Mouse (Mus musculus) heart, embryonic 14.5 days (tissue): ENCODE measurements around the gene Inhbe. TPM values are rescaled to one million over a fixed set of nuclear protein-coding genes. Genes with fewer than 3 reads are reported as not detected.
"Not testable (repeated sequence)": the region's sequence is repeated elsewhere in the genome, so short reads cannot be mapped to it uniquely, and the experiment has no call there.

Experiments
- ATAC-seq: fragments of 200-750 bp; cut with Nextera tagmentation; 2 replicates; pipeline ENCODE4 v1.8.0; 2017; ENCODE audit warnings: low read depth, moderate TSS enrichment; ENCODE audit not compliant: insufficient number of reproducible peaks, insufficient read depth, low FRiP score
- H3K27ac ChIP-seq, 2 experiments: fragments of 200-500 bp in 1 of 2; fragments of 300-500 bp in 1 of 2; sonication (generic) in 1 of 2; replicated peaks in 1 of 2; 2 replicates each; pipeline ENCODE4 v1.5.1; 2012 to 2014; ENCODE audit warnings: low read depth in 2 of 2, low read length in 2 of 2, control low read depth in 1 of 2, mild to moderate bottlenecking in 1 of 2, mixed read lengths in 1 of 2; ENCODE audit not compliant: control insufficient read depth in 1 of 2, insufficient read depth in 1 of 2
- H3K27me3 ChIP-seq: fragments of 300-500 bp; sonication (generic); 2 replicates; pipeline ENCODE4 v1.6.1; 2014; ENCODE audit warnings: mild to moderate bottlenecking, low read length, control low read depth; ENCODE audit not compliant: control insufficient read depth, insufficient read depth
- H3K36me3 ChIP-seq: fragments of 300-500 bp; sonication (generic); 2 replicates; pipeline ENCODE4 v1.6.1; 2014; ENCODE audit warnings: mild to moderate bottlenecking, control low read depth, low read length, mixed read lengths; ENCODE audit not compliant: control insufficient read depth, insufficient read depth
- H3K4me1 ChIP-seq, 2 experiments: fragments of 200-500 bp in 1 of 2; fragments of 300-500 bp in 1 of 2; sonication (generic) in 1 of 2; 2 replicates each; pipeline ENCODE4 v1.6.1; 2012 to 2014; ENCODE audit warnings: low read length in 2 of 2, control low read depth in 1 of 2, mixed read lengths in 1 of 2; ENCODE audit not compliant: control insufficient read depth in 2 of 2, insufficient read depth in 2 of 2
- H3K4me2 ChIP-seq: fragments of 300-500 bp; sonication (generic); 2 replicates; pipeline ENCODE4 v1.6.1; 2014; ENCODE audit warnings: mild to moderate bottlenecking, low read length
- H3K4me3 ChIP-seq, 2 experiments: fragments of 200-500 bp in 1 of 2; fragments of 300-500 bp in 1 of 2; sonication (generic) in 1 of 2; 2 replicates each; pipeline ENCODE4 v1.5.1; 2012 to 2014; ENCODE audit warnings: low read length in 2 of 2, mild to moderate bottlenecking in 2 of 2, control low read depth in 1 of 2, low read depth in 1 of 2, moderate library complexity in 1 of 2; ENCODE audit not compliant: control insufficient read depth in 1 of 2, insufficient read depth in 1 of 2
- H3K9ac ChIP-seq: fragments of 300-500 bp; sonication (generic); 2 replicates; pipeline ENCODE4 v1.6.1; 2014; ENCODE audit warnings: mild to moderate bottlenecking, low read length
- H3K9me3 ChIP-seq: fragments of 300-500 bp; sonication (generic); 2 replicates; pipeline ENCODE4 v1.6.1; 2016; ENCODE audit warnings: low read length, control low read depth; ENCODE audit not compliant: control insufficient read depth
- WGBS: fragments of 180-500 bp; shearing (Covaris S2); extraction: QIAGEN DNeasy Blood & Tissue Kit; methylation state at CpG from one replicate; pipeline ENCODE4 v1.1.7; 2014; 5-methylcytosine and 5-hydroxymethylcytosine counted together
- polyA plus RNA-seq: library from polyadenylated mRNA; unstranded; fragments of >200 nt; fragmentation: Nextera tagmentation; extraction: Ambion mirVana; gene quantifications from 2 replicates; pipeline ENCODE4 v1.2.1, GENCODE M21; 2014

Inhbe gene
- polyA plus RNA-seq, 1 experiment from 2014 or later = not detected

- Histone ChIP-seq H3K9me3 (no peaks in the 10 kb centered on the region), H3K36me3 (no peaks in the 10 kb centered on the region), H3K27ac (no peak overlapping the region), H3K4me1 (no peaks in the 10 kb centered on the region), H3K9ac (no peak overlapping the region), H3K4me3 (no peak overlapping the region), H3K4me2 (no peak overlapping the region), H3K27me3 (peaks cover 15% of the 10 kb centered on the region)
- 78% methylated on average over 7 of the region's 7 CpGs for WGBS
- ATAC-seq = no peak; the same call in 1 of the 2 replicates
Measured at GRCm38 (mm10) chr10:127319969-127320368, 34.2 kb downstream of the Inhbe start.

- ATAC-seq = no peak
- Histone ChIP-seq H3K27ac (no peak overlapping the region), H3K4me1 (no peaks in the 10 kb centered on the region), H3K36me3 (no peaks in the 10 kb centered on the region), H3K9ac (no peak overlapping the region), H3K4me2 (no peak overlapping the region), H3K4me3 (no peak overlapping the region), H3K9me3 (no peaks in the 10 kb centered on the region), H3K27me3 (no peaks in the 10 kb centered on the region; the same call in 1 of the 2 replicates)
- 38% methylated on average over 4 of the region's 4 CpGs for WGBS
Measured at GRCm38 (mm10) chr10:127318009-127318408, 36.2 kb downstream of the Inhbe start.

GRCm38 (mm10) chr10:127317277-127317676 lies 36.9 kb downstream of the Inhbe start:
- 69% methylated on average over 2 of the region's 2 CpGs for WGBS
- no peaks in the 10 kb centered on the region for H3K9me3 ChIP-seq
- no peak overlapping the region for H3K27ac ChIP-seq
- no peaks in the 10 kb centered on the region for H3K36me3 ChIP-seq
- no peaks in the 10 kb centered on the region for H3K4me1 ChIP-seq
- H3K4me2 ChIP-seq = no peak overlapping the region
- no peak overlapping the region for H3K9ac ChIP-seq
- no peak for ATAC-seq
- H3K27me3 ChIP-seq = no peaks in the 10 kb centered on the region; the same call in 1 of the 2 replicates
- no peak overlapping the region for H3K4me3 ChIP-seq

GRCm38 (mm10) chr10:127314950-127315349 lies 39.3 kb downstream of the Inhbe start:
- H3K4me1 ChIP-seq, H3K9ac ChIP-seq, H3K4me3 ChIP-seq, H3K9me3 ChIP-seq, H3K27me3 ChIP-seq, ATAC-seq, H3K4me2 ChIP-seq, H3K27ac ChIP-seq, H3K36me3 ChIP-seq: not testable (repeated sequence)
- WGBS = 66% methylated on average over 1 of the region's 1 CpGs

GRCm38 (mm10) chr10:127313516-127313915 lies 40.7 kb downstream of the Inhbe start:
- not testable (repeated sequence) for ATAC-seq, H3K9ac ChIP-seq, H3K4me1 ChIP-seq, H3K9me3 ChIP-seq, H3K4me2 ChIP-seq, H3K27ac ChIP-seq, H3K36me3 ChIP-seq, H3K4me3 ChIP-seq, H3K27me3 ChIP-seq
- 87% methylated on average over 5 of the region's 5 CpGs for WGBS

GRCm38 (mm10) chr10:127312858-127313257 lies 41.4 kb downstream of the Inhbe start:
- Histone ChIP-seq H3K9ac (no peak overlapping the region), H3K27ac (no peak overlapping the region), H3K4me1 (peaks cover 2 to 7% of the 10 kb centered on the region in 2 experiments; a peak in 3 of 4 replicates), H3K36me3 (peaks cover 13% of the 10 kb centered on the region), H3K27me3 (no peaks in the 10 kb centered on the region), H3K4me2 (no peak overlapping the region), H3K9me3 (no peaks in the 10 kb centered on the region), H3K4me3 (no peak overlapping the region)
- WGBS = 58% methylated on average over 4 of the region's 4 CpGs
- no peak for ATAC-seq

GRCm38 (mm10) chr10:127312356-127312676 lies 41.9 kb downstream of the Inhbe start:
- peak; percentile 48; the same call in 1 of the 2 replicates for ATAC-seq
- WGBS = 5% methylated on average over 4 of the region's 4 CpGs
- H3K4me3 ChIP-seq = peak overlapping the region; percentile 74 to 90

More at GRCm38 (mm10) chr10:127312356-127312676, 41.9 kb downstream of the Inhbe start:
- H3K9ac ChIP-seq = peak overlapping the region; percentile 82
- peak overlapping the region; percentile 82 for H3K4me2 ChIP-seq
- peaks cover 18% of the 10 kb centered on the region for H3K36me3 ChIP-seq
- no peaks in the 10 kb centered on the region for H3K27me3 ChIP-seq
- H3K4me1 ChIP-seq = peaks cover 2 to 7% of the 10 kb centered on the region in 2 experiments; a peak in 3 of 4 replicates
- H3K27ac ChIP-seq = peak overlapping the region; percentile 70 to 79
- H3K9me3 ChIP-seq = no peaks in the 10 kb centered on the region
